Mouse (Mus musculus) liver, embryonic 11.5 days (tissue): ENCODE data around the gene Plcb2. TPM values are rescaled to one million over a fixed set of nuclear protein-coding genes. Genes with fewer than 3 reads are reported as not detected.
A peak's percentile ranks its signal among the peaks of the same experiment; 100 is the strongest.

ENCODE experiments used
- ATAC-seq: fragments of 200-750 bp; cut with Nextera tagmentation; replicated peaks from 2 replicates; pipeline ENCODE4 v1.8.0; 2017; ENCODE audit warnings: moderate number of reproducible peaks, mild to moderate bottlenecking, moderate TSS enrichment, moderate library complexity; ENCODE audit not compliant: low FRiP score
- DNase-seq: peaks from one replicate; pipeline ENCODE4 v3.0.0-alpha.2; 2017; ENCODE audit warnings: low spot score
- H3K27ac ChIP-seq: fragments of 300-500 bp; sonication (generic); 2 replicates; pipeline ENCODE4 v1.5.1; 2014; ENCODE audit warnings: mild to moderate bottlenecking, low read depth, low read length, control low read depth
- H3K27me3 ChIP-seq: fragments of 300-500 bp; sonication (generic); replicated peaks from 2 replicates; pipeline ENCODE4 v1.6.1; 2014; ENCODE audit warnings: low read length, mixed read lengths; ENCODE audit not compliant: control insufficient read depth, insufficient read depth
- H3K36me3 ChIP-seq: fragments of 300-500 bp; sonication (generic); 2 replicates; pipeline ENCODE4 v1.6.1; 2014; ENCODE audit warnings: mild to moderate bottlenecking, low read length, moderate library complexity, mixed read lengths; ENCODE audit not compliant: control insufficient read depth, insufficient read depth
- H3K4me1 ChIP-seq: fragments of 300-500 bp; sonication (generic); replicated peaks from 2 replicates; pipeline ENCODE4 v1.6.1; 2014; ENCODE audit warnings: low read length, mixed read lengths; ENCODE audit not compliant: control insufficient read depth, insufficient read depth
- H3K4me2 ChIP-seq: fragments of 300-500 bp; sonication (generic); 2 replicates; pipeline ENCODE4 v1.6.1; 2014; ENCODE audit warnings: mild to moderate bottlenecking, control low read depth, moderate library complexity
- H3K4me3 ChIP-seq: fragments of 300-500 bp; sonication (generic); 2 replicates; pipeline ENCODE4 v1.5.1; 2014; ENCODE audit warnings: low read depth, low read length, control low read depth
- H3K9ac ChIP-seq: fragments of 300-500 bp; sonication (generic); 2 replicates; pipeline ENCODE4 v1.6.1; 2014; ENCODE audit warnings: low read depth, low read length, control low read depth
- H3K9me3 ChIP-seq: fragments of 300-500 bp; sonication (generic); 2 replicates; pipeline ENCODE4 v1.6.1; 2016; ENCODE audit warnings: low read length, inconsistent platforms, mixed read lengths; ENCODE audit not compliant: control insufficient read depth
- WGBS: fragments of 180-500 bp; shearing (Covaris S2); extraction: QIAGEN DNeasy Blood & Tissue Kit; methylation state at CpG from one replicate; pipeline ENCODE4 v1.1.7; 2014; 5-methylcytosine and 5-hydroxymethylcytosine counted together
- polyA plus RNA-seq: library from polyadenylated mRNA; unstranded; fragments of >200 nt; fragmentation: Nextera tagmentation; extraction: Ambion mirVana; gene quantifications from 2 replicates; pipeline ENCODE4 v1.2.1, GENCODE M21; 2014

The Plcb2 gene
- polyA plus RNA-seq, 1 experiment from 2014 or later = 3.5 TPM

- Histone ChIP-seq H3K36me3 (no peaks in the 10 kb centered on the region), H3K4me2 (no peak overlapping the region), H3K27me3 (peaks cover 3% of the 10 kb centered on the region), H3K9me3 (no peaks in the 10 kb centered on the region), H3K4me3 (no peak overlapping the region), H3K9ac (no peak overlapping the region), H3K27ac (no peak overlapping the region), H3K4me1 (peaks cover 16% of the 10 kb centered on the region)
- peak; percentile 30; the same call in 1 of the 2 replicates for ATAC-seq
- no peak for DNase-seq
- WGBS = 6% methylated on average over 3 of the region's 3 CpGs
These were observed 2.3 kb upstream of the Plcb2 start for GRCm38 (mm10) chr2:118730622-118730915.

GRCm38 (mm10) chr2:118729816-118730621 lies 1.8 kb upstream of the Plcb2 start:
- peaks cover 3% of the 10 kb centered on the region for H3K27me3 ChIP-seq

GRCm38 (mm10) chr2:118729194-118729593 lies 956 bp upstream of the Plcb2 start:
- H3K4me3 ChIP-seq = no peak overlapping the region
- H3K4me1 ChIP-seq = peaks cover 19% of the 10 kb centered on the region
- 22% methylated on average over 4 of the region's 4 CpGs for WGBS
- H3K27me3 ChIP-seq = peaks cover 5% of the 10 kb centered on the region
- no peak overlapping the region; the same call in 1 of the 2 replicates for H3K4me2 ChIP-seq
- DNase-seq = no peak
- no peaks in the 10 kb centered on the region for H3K36me3 ChIP-seq
- H3K27ac ChIP-seq = peak overlapping the region; percentile 56; the same call in 1 of the 2 replicates
- 0 out of 2 replicates have a peak overlapping the region, but pooled peaks have one; percentile 20 for H3K9ac ChIP-seq
- no peaks in the 10 kb centered on the region for H3K9me3 ChIP-seq
- ATAC-seq = 0 out of 2 replicates have a peak, but pooled peaks have one; percentile 17

More at GRCm38 (mm10) chr2:118729816-118730621, 1.8 kb upstream of the Plcb2 start:
- Histone ChIP-seq H3K9ac (no peak overlapping the region), H3K36me3 (no peaks in the 10 kb centered on the region), H3K9me3 (no peaks in the 10 kb centered on the region), H3K27ac (no peak overlapping the region), H3K4me3 (no peak overlapping the region), H3K4me1 (peaks cover 16% of the 10 kb centered on the region), H3K4me2 (no peak overlapping the region)
- 28% methylated on average over 8 of the region's 8 CpGs for WGBS
- DNase-seq (no peak), ATAC-seq (no peak)

- no peak for DNase-seq
- H3K9ac ChIP-seq = peak overlapping the region; percentile 13; the same call in 1 of the 2 replicates
- H3K27ac ChIP-seq = peak overlapping the region; percentile 53; the same call in 1 of the 2 replicates
- ATAC-seq = no peak
- peak overlapping the region; percentile 30 for H3K4me3 ChIP-seq
- 6% methylated on average over 9 of the region's 9 CpGs for WGBS
- peaks cover 21% of the 10 kb centered on the region for H3K4me1 ChIP-seq
- H3K36me3 ChIP-seq = no peaks in the 10 kb centered on the region
- peak overlapping the region; percentile 42 for H3K4me2 ChIP-seq
- peaks cover 2% of the 10 kb centered on the region for H3K27me3 ChIP-seq
- H3K9me3 ChIP-seq = no peaks in the 10 kb centered on the region
These were observed 327 bp downstream of the Plcb2 start for GRCm38 (mm10) chr2:118727911-118728310.

GRCm38 (mm10) chr2:118726873-118727272 lies 1.4 kb downstream of the Plcb2 start:
- H3K4me1 ChIP-seq = peaks cover 24% of the 10 kb centered on the region
- no peak overlapping the region for H3K27ac ChIP-seq
- peak overlapping the region; percentile 42 for H3K4me2 ChIP-seq
- H3K9me3 ChIP-seq = no peaks in the 10 kb centered on the region
- ATAC-seq (no peak), DNase-seq (no peak)
- peak overlapping the region; percentile 30; the same call in 1 of the 2 replicates for H3K4me3 ChIP-seq
- no peak overlapping the region for H3K9ac ChIP-seq
- peaks cover 2% of the 10 kb centered on the region for H3K27me3 ChIP-seq
- no peaks in the 10 kb centered on the region for H3K36me3 ChIP-seq
- 88% methylated on average over 2 of the region's 2 CpGs for WGBS

- H3K4me2 ChIP-seq = no peak overlapping the region
- no peak for ATAC-seq
- 81% methylated on average over 4 of the region's 4 CpGs for WGBS
- H3K4me3 ChIP-seq = no peak overlapping the region
- H3K27me3 ChIP-seq = peaks cover 2% of the 10 kb centered on the region
- no peak for DNase-seq
- H3K9ac ChIP-seq = no peak overlapping the region
- H3K36me3 ChIP-seq = no peaks in the 10 kb centered on the region
- H3K9me3 ChIP-seq = no peaks in the 10 kb centered on the region
- H3K4me1 ChIP-seq = peaks cover 24% of the 10 kb centered on the region
- no peak overlapping the region for H3K27ac ChIP-seq
These were observed 2.7 kb downstream of the Plcb2 start for GRCm38 (mm10) chr2:118725511-118725910.

- H3K4me3 ChIP-seq = no peak overlapping the region
- H3K4me1 ChIP-seq = peaks cover 18% of the 10 kb centered on the region
- no peaks in the 10 kb centered on the region for H3K36me3 ChIP-seq
- peaks cover 2% of the 10 kb centered on the region for H3K27me3 ChIP-seq
- H3K4me2 ChIP-seq = 0 out of 2 replicates have a peak overlapping the region, but pooled peaks have one; percentile 4
- H3K27ac ChIP-seq = no peak overlapping the region
- ATAC-seq = peak; percentile 71
- DNase-seq = no peak
- 47% methylated on average over 15 of the region's 15 CpGs for WGBS
- no peaks in the 10 kb centered on the region for H3K9me3 ChIP-seq
- no peak overlapping the region for H3K9ac ChIP-seq
These were observed 4.3 kb downstream of the Plcb2 start for GRCm38 (mm10) chr2:118723693-118724486.

GRCm38 (mm10) chr2:118716677-118717076 lies 11.6 kb downstream of the Plcb2 start:
- no peaks in the 10 kb centered on the region for H3K36me3 ChIP-seq
- H3K9me3 ChIP-seq = no peaks in the 10 kb centered on the region
- 0 out of 2 replicates have a peak, but pooled peaks cover under 1% of the 10 kb centered on the region for H3K4me1 ChIP-seq
- no peak overlapping the region for H3K4me2 ChIP-seq
- 76% methylated on average over 5 of the region's 5 CpGs for WGBS
- DNase-seq (no peak), ATAC-seq (no peak)
- no peak overlapping the region for H3K27ac ChIP-seq
- H3K9ac ChIP-seq = no peak overlapping the region
- H3K4me3 ChIP-seq = no peak overlapping the region
- H3K27me3 ChIP-seq = peaks cover 8% of the 10 kb centered on the region
